Mouse (Mus musculus): ENCODE data around the gene Tmem252.
"Not testable (repeated sequence)": the region's sequence is repeated elsewhere in the genome, so short reads cannot be mapped to it uniquely, and the experiment has no call there.

The Tmem252 gene

GRCm38 (mm10) chr19:24677242-24677984 lies 3.6 kb downstream of the Tmem252 start:
- no peak for DNase-seq (ENCODE audit: extremely low spot score, low spot score)

GRCm38 (mm10) chr19:24683016-24683720 lies 9.4 kb downstream of the Tmem252 start:
- no peak for DNase-seq (ENCODE audit: extremely low spot score, low spot score)

GRCm38 (mm10) chr19:24686411-24686810 lies 12.6 kb downstream of the Tmem252 start:
- DNase-seq (ENCODE audit: extremely low spot score, low spot score) = no peak

- DNase-seq (ENCODE audit: extremely low spot score, low spot score) = no peak
Observed at GRCm38 (mm10) chr19:24688327-24688726, 14.5 kb downstream of the Tmem252 start.

- DNase-seq (ENCODE audit: extremely low spot score, low spot score) = no peak
Observed at GRCm38 (mm10) chr19:24689531-24689930, 15.7 kb downstream of the Tmem252 start.

GRCm38 (mm10) chr19:24692691-24693090 lies 18.9 kb downstream of the Tmem252 start:
- no peak for DNase-seq (ENCODE audit: extremely low spot score, low spot score)

GRCm38 (mm10) chr19:24697946-24698345 lies 24.1 kb downstream of the Tmem252 start:
- DNase-seq (ENCODE audit: extremely low spot score, low spot score) = no peak

- DNase-seq (ENCODE audit: extremely low spot score, low spot score) = peak; percentile 19
Observed at GRCm38 (mm10) chr19:24698651-24699050, 24.8 kb downstream of the Tmem252 start.

GRCm38 (mm10) chr19:24699196-24699595 lies 25.4 kb downstream of the Tmem252 start:
- DNase-seq (ENCODE audit: extremely low spot score, low spot score) = no peak

- no peak for DNase-seq (ENCODE audit: extremely low spot score, low spot score)
Observed at GRCm38 (mm10) chr19:24699910-24700309, 26.1 kb downstream of the Tmem252 start.

GRCm38 (mm10) chr19:24700664-24701063 lies 26.9 kb downstream of the Tmem252 start:
- no peak for DNase-seq (ENCODE audit: extremely low spot score, low spot score)

- DNase-seq (ENCODE audit: extremely low spot score, low spot score) = no peak
Observed at GRCm38 (mm10) chr19:24701716-24702115, 27.9 kb downstream of the Tmem252 start.

- not testable (repeated sequence) for DNase-seq (ENCODE audit: extremely low spot score, low spot score)
Observed at GRCm38 (mm10) chr19:24703168-24703567, 29.4 kb downstream of the Tmem252 start.

- DNase-seq (ENCODE audit: extremely low spot score, low spot score) = no peak
Observed at GRCm38 (mm10) chr19:24703680-24704079, 29.9 kb downstream of the Tmem252 start.

- DNase-seq (ENCODE audit: extremely low spot score, low spot score) = no peak
Observed at GRCm38 (mm10) chr19:24704326-24704725, 30.5 kb downstream of the Tmem252 start.

- DNase-seq (ENCODE audit: extremely low spot score, low spot score) = peak; percentile 28
Observed at GRCm38 (mm10) chr19:24705395-24705794, 31.6 kb downstream of the Tmem252 start.

GRCm38 (mm10) chr19:24707071-24707906 lies 33.5 kb downstream of the Tmem252 start:
- no peak for DNase-seq (ENCODE audit: extremely low spot score, low spot score)

GRCm38 (mm10) chr19:24708032-24708431 lies 34.2 kb downstream of the Tmem252 start:
- DNase-seq (ENCODE audit: extremely low spot score, low spot score) = no peak

GRCm38 (mm10) chr19:24716303-24717097 lies 42.7 kb downstream of the Tmem252 start:
- DNase-seq (ENCODE audit: extremely low spot score, low spot score) = no peak

- no peak for DNase-seq (ENCODE audit: extremely low spot score, low spot score)
Observed at GRCm38 (mm10) chr19:24718021-24718420, 44.2 kb downstream of the Tmem252 start.

GRCm38 (mm10) chr19:24719504-24719903 lies 45.7 kb downstream of the Tmem252 start:
- DNase-seq (ENCODE audit: extremely low spot score, low spot score) = no peak
